Mouse (Mus musculus) cerebellum, adult 2 months (tissue): ENCODE measurements around the gene Lcn3.
"Not testable (repeated sequence)": the region's sequence is repeated elsewhere in the genome, so short reads cannot be mapped to it uniquely, and the experiment has no call there.

Source experiments
- CTCF ChIP-seq: fragments of 200-500 bp; IDR thresholded peaks from 2 replicates; pipeline ENCODE4 v1.5.1; 2011; ENCODE audit warnings: low read depth, mild to moderate bottlenecking, control low read depth, low read length, moderate library complexity, borderline replicate concordance; ENCODE audit not compliant: insufficient read depth
- POLR2A ChIP-seq: fragments of 200-500 bp; IDR thresholded peaks from 2 replicates; pipeline ENCODE4 v1.6.1; 2011; ENCODE audit warnings: low read length, control low read depth, borderline replicate concordance; ENCODE audit not compliant: insufficient read depth

DNA sequence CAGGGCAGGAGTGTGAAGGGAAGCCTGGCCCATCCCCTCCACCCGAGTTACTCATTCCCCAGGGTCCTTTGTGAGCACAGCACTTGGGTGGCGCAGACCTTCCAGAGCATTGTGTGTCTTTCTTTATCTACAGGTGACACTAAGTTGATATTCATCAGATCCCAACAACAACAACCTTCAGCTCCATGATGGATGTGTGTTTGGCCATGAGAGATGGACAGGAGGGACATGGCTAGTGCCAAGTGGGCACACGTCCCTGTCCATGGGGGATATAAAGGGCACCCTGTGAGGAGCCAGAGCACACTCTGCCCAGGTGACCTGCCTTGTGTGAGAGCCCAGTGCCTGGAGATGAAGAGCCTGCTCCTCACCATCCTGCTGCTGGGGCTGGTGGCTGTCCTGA, 28.7 kb upstream of the Lcn3 start, which contains the start of gene Obp2b:
- not testable (repeated sequence) for TF ChIP-seq CTCF, POLR2A
